Mouse (Mus musculus) gonadal fat pad, adult 2 months (tissue): ENCODE results near the gene Shpk. TPM values are rescaled to one million over a fixed set of nuclear protein-coding genes. Genes with fewer than 3 reads are reported as not detected.

Source experiments
- DNase-seq: peaks from one replicate; pipeline ENCODE4 v3.0.0-alpha.2; 2012; ENCODE audit warnings: low read depth
- polyA plus RNA-seq: library from polyadenylated mRNA; depleted of rRNA; stranded (reverse); fragments of >200 nt; gene quantifications from 2 replicates; pipeline ENCODE4 v1.2.3, GENCODE M21; 2012

Shpk gene
- polyA plus RNA-seq, 1 experiment = 11.8 TPM

DNA sequence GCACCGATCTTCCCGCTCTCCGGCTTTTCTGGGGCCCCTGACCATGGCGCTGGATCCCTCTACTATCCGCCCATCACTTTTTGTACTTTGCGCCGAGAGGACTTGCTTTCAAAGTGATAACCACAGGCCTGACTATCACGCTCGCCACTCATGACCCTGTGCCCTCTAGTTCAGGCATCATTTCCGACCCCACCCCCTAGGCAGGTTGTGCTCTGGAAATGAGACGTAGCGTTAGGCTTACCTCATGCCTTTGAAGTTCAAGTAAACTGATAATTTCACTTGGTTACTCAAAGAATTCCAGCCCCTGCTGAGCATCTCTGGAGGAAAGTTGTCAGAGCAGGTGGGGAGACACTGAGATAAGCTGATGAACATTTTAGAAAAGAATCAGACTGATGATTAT lies 619 bp downstream of the Shpk start:
- no peak for DNase-seq

DNA sequence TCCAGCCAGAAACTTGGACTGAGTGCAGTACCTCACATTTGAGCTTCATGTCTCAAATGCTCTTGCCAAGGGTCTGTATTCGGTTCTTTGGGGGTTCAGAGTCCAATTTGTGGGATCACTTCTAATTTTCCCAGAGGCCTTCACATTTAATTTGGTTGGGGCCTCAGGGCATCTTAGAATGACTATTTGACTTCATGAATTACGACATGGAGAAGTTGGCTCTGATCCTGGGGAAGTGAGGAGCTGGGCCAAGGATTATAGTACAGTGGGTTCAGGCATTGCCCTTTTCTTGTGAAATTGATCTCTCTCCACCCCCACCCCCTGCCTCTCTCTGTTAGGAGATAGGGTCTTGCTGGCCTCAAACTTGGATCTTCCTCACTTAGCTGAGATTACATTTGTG lies 1.8 kb downstream of the Shpk start:
- no peak for DNase-seq

DNA sequence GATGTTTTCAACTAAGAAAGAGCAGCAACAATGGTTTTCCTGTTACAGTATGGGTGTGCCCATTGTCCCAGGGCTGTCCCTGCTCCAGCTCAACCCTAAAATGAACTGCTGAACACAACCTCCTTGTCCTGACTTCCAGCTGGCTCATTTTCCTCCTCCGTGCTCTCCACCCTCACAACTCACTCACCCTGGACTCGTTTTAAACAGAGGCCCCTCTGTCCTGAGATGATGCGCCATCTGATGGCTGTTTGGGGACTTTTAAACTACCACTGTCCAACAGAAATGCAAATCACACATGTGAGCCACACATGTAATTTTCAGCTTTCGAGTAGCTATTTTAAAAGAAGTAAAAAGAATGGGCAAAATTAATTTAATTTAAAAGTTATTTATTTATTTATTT lies 2.3 kb downstream of the Shpk start:
- no peak for DNase-seq

DNA sequence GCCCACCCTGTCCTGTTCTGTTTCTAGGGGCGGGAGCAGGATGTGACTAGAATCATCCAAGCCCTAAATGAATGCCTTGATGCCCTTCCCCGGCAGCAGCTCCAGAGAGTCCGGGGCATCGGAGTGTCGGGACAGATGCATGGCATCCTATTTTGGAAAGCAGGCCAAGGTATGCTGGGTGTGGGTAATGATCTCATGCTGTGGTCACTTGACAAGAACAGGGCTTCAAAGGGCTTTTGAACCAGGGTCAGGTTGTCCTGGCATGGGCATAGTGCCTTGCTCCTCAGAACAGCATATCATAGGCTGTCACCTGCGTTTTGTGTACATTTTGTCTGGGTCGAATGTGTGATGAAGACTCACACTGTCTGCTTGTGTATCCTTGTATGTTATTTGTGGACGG lies 4.6 kb downstream of the Shpk start:
- no peak for DNase-seq

DNA sequence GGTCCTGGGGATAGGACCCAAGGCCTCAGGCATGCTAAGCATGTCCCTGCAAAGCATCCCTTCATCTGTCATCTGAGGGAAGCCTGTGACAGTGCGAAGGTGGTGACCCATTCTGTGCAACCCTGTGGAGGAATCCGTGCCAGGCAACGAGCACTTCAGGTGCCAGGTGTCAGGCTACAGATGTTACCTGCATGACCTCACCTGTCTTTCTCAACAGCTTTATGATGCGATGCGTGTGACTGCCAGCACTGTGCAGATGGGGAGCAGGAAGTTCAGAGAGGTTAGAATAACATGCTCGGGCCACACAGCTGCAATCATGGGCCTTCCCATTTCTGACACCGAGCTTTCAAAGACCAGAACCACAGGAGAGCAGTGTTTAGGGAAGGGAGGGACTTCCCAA lies 5.9 kb downstream of the Shpk start:
- DNase-seq = peak; percentile 85

DNA sequence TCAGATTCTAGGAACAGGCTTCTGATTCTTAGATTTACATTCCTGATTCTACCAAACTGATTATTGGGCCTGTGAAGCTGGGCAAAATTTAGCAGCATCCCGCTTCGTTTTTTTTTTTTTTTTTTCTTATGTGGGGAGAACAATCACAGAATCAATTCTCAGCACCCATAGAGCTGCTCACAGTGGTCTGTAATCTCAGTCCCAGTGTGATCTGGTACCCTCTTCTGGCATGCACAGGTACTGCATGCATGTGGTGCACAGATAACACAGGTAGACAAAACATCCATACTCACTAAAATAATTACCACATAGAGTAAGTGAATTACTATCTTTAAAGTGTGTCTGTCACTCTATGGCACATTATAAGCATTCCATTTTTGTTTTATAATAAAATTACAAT lies 8.4 kb downstream of the Shpk start:
- no peak for DNase-seq

- DNase-seq = no peak
Observed at GRCm38 (mm10) chr11:73213956-73214355, 14.7 kb downstream of the Shpk start.

- no peak for DNase-seq
Observed at GRCm38 (mm10) chr11:73219671-73220070, 20.4 kb downstream of the Shpk start.

GRCm38 (mm10) chr11:73220651-73221050 lies 21.4 kb downstream of the Shpk start:
- DNase-seq = no peak

DNA sequence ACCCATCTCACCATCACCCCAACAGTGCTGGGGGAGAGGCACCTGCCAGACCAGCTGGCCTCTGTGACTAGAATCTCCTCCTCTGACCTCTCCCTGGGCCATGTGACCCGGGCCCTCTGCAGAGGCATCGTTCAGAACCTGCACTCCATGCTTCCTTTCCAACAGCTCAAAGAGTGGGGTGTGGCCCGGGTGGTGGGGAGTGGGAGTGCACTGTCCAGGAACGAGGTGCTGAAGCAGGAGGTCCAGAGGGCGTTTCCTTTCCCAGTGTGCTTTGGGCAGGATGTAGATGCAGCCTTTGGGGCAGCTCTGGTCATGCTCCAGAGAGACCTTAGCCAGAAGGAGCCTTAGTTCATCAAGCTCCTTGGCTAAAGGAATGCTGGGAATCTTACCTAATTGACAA lies 23.6 kb downstream of the Shpk start:
- no peak for DNase-seq

GRCm38 (mm10) chr11:73223966-73224365 lies 24.7 kb downstream of the Shpk start:
- no peak for DNase-seq

- DNase-seq = no peak
Observed at GRCm38 (mm10) chr11:73225856-73226255, 26.6 kb downstream of the Shpk start.

GRCm38 (mm10) chr11:73228881-73229280 lies 29.6 kb downstream of the Shpk start:
- no peak for DNase-seq

- DNase-seq = no peak
Observed at GRCm38 (mm10) chr11:73230081-73230480, 30.8 kb downstream of the Shpk start.

DNA sequence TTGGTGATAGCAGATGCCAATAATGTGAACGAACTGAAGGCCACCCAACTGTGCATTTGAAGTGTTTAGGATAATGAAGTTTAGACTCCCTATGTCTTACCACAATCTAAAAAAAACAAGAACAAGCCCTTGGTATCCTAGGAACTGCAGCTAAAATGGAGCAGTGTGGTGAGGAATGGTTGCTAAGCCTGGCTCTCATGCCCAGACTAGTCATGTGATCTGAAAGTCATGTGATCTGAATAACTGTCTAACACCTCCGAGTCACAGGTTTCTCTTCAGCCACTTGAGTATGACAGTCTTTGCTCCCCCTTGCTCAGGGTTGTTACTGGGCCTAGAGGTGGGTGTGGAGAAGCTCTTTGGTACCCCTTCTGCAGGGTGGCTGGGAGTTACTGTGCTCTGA lies 33.3 kb downstream of the Shpk start:
- no peak for DNase-seq

DNA sequence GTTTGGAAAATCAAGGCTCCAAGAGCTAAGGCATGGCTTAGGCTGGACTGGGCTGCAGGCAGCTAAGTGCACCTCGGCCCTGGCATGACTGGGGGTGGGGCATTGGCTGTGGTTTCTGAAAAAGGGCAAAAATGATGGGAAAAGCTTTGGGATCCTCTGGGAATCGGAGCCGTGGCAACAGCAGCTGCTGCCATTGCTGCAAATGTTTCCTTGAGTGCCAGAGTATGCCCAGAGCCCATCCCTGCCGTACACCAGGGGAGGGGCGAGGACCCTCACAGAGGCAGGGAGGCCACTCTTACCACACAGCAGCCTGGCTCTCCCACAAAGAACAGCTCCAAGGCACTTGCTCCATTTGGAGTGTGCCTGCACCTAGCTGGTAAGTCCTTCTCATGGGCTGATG lies 34.7 kb downstream of the Shpk start, which contains the start of gene Trpv1:
Trpv1 (plus strand) TSS at position 301 of the 400 bp plus-strand sequence.
- no peak for DNase-seq

DNA sequence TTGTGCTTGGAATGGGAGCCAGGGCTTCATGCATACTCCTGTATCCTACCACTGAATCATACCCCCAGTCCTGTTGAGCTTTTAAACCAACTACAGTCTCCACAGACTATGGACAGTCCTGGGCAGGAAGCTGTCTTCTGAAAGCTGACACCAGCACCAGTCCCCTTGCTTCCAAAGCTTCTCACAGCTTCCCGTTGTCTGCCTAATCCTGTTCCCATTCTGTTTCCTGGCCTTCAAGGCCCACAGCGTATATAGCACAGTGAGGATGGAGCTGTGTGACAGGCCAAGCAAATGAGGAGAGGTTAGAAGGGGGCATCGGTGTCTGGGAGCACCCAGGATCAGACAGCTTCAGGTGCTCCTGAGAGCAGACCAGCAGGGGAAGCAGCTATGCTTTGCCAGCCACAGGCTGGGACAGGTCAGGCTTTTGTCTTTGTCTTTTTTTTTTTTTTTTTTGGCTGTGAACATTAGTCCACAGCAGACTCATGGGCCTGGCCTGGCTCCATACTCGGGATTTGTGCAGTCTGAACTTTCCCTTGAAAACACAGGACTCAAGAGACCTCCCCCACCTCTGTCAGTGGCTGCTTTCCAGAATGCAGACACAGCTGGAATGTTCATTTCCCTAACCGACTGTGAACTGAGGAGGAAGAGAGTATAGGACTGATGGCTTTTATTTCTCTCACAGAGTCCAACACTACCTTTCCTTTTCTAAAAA lies 36.9 kb downstream of the Shpk start:
- peak; percentile 73 for DNase-seq

DNA sequence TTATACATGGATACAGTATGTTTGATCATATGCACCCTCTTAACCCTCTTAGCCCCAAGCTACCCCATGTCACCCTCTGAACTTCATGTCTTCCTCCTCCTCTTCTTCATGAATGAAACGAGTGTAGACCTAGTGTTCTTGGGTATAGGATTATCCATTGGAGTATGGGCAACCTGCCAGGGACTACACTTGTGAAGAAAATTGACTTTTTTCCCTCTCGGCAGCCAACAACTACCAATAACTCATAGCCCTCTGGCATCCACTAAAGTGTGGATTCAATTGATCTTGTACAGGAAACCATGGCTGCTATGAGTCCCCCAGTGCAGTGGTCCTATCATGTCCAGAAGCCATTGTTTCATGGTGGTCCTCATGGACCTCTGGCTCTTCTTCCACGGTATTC lies 37.5 kb downstream of the Shpk start:
- DNase-seq = no peak

- no peak for DNase-seq
Observed at GRCm38 (mm10) chr11:73242199-73242598, 42.9 kb downstream of the Shpk start.

- DNase-seq = no peak
Observed at GRCm38 (mm10) chr11:73242777-73243176, 43.5 kb downstream of the Shpk start.

GRCm38 (mm10) chr11:73257362-73257945 lies 58.2 kb downstream of the Shpk start:
- DNase-seq = no peak

DNA sequence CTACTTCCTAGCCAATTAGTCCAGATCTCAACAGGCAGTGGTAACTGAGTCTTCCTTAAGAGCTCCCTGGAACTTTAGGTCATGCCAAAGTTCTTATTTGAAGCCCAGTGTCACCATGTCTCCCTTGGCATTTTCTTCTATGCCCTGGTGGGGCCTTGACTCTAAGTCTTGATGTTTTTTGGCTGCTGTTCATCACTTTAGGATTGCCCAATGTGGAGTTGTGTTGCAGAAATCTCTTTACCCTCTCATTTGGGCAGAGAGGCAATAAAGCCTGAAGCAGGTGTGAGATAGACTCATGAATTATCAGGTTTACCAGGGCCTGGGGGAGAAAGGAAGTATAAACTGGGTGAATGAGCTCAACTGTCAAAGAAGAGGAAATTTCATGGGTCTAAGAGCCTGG lies 59.4 kb downstream of the Shpk start:
- DNase-seq = no peak

- DNase-seq = peak; percentile 83
Observed at GRCm38 (mm10) chr11:73260457-73260856, 61.2 kb downstream of the Shpk start.

- DNase-seq = no peak
Observed at GRCm38 (mm10) chr11:73261385-73261784, 62.1 kb downstream of the Shpk start.
